Mouse (Mus musculus) right cerebral cortex, postnatal 25 days (tissue): ENCODE results near the gene Nup210.

Experiments
- DNase-seq: peaks from one replicate; pipeline ENCODE4 v3.0.0; 2022

Nup210 gene

DNA sequence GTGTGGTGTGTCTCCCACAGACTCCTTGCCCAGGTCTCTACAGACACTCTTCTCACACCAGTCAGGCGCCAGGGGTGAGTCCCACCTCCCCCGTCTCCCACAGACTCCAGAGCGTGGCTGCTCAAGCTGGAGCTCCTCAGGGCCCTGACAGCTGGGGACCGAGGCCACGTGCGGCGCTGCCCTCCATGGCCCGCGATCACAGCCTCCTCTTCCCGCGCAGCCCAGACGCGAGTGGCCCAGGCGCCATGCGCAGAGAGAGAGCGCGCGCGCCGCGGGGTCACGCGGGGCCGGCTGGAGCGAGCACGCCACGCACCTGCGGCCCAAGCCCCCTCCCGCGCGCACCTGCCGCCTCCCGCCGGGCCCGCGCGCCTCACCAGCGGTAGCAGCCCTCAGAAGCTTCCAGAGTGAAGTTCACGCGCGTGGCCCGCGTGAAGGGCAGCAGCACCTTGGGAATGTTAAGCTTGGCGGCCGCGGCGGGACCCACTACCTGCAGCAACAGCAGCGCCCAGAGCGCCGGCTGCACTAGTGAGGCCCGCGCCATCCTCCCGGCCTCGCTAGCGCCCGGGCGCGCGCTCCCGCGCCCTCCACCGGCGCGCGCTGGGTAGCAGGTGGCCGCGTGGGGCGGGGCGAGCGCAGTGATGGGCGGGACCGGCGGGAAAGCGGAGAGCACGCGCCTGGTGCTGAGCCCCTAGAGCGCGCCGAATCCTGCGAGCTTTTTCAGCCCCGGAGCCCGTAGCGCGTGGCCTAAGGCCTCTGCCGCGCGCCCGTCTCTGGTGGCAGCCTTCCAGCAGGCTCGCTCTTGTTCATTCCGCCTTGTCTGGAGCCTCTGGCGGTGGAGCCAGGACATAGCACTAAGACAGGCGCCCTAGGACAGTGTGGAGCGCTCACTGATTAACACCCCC lies at the start of gene Nup210:
Gene Nup210, minus strand, starts transcription at position 586 of the 902 bp plus-strand sequence.
- DNase-seq, result peak; percentile 94

DNA sequence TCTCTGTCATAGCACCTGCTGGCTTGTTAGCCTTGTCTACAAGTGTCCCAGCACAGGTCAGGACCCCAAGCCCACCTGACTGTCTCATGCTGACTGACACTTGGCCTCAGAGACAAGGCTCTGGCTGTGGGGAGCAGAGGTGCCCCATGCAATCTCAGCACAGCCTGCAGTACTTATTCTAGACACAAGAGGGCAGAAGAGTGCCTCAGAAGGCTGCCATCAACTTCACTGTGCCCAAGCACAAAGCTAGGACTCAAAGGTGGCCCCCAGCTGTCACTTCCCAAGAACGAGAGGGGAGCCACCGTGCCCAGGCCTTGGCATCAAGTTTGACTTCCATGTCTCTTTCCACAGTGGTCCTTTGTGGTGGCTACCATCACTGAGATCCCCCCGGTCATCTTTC lies 48.6 kb upstream of the Nup210 start:
- peak; percentile 69 for DNase-seq

DNA sequence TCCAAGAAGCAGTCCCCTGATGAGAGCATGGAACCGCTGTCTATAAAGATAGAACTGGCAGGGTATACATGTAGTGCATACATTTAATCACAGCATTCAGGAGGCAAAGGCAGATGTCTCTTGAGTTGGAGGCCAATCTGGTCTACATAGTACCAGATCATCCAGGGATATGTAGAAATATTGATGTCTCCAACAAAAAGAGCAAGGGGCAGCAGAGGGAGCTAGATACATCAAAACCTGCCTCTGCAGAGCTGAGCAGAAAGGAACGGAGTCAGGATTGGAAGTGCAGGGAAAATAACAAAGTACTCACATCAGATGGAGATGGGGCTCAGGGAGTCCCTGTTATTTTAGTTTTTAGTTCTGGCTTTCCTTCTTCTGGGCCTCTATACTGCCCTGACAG lies 48.0 kb upstream of the Nup210 start:
- DNase-seq, result no peak

DNA sequence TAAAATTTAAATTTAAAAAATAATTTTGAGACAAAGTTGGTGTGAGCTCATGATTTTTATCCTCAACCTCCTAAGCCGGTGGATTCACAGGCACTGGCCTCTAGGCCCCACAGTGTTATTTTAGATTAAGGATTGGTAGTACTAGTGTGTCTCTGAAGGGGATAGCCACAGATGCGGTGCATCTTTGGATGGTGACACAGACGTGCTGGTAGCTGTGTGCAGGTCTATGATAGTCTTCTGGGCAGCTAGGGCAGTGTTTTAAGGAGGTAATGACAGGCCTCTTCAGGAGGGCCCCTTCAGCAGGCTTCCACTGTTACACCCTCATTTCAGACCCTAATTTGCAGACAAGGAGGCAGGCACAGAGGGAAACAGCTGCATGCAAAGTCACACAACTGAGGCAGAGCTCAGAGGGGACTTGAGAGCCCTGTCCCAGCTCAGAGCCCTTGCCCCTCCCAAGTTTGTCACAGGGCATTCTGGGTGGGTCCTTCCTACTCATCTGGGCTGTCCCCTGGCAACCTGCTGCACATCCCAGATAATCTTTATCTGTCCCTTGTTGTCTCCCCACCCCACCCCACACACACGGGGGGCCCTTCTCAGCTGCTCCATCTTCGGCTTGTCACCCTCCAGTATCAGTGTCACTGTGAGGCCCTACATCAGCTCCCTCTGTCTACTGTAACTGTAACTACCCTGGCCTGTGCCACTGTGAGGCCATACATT lies 46.7 kb upstream of the Nup210 start:
- DNase-seq, result no peak

DNA sequence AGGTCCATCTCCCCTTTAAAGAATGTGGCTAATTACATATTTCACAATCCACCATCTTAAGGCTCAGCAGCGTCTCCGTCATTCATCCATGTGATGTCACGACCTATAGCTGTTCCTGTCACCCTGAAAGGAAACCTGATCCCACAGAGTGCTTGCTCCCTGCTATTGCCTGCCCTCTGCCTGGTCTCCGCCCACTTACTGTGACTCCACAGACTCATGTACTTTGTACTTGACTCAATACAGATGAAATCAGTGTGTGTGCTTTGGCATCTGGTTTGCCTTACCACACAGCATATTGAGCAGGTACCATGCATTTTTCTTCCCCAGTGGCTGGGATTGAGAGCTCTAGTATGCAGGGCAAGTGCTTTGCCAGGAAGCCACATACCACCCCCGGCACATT lies 45.7 kb upstream of the Nup210 start:
- DNase-seq, result no peak

DNA sequence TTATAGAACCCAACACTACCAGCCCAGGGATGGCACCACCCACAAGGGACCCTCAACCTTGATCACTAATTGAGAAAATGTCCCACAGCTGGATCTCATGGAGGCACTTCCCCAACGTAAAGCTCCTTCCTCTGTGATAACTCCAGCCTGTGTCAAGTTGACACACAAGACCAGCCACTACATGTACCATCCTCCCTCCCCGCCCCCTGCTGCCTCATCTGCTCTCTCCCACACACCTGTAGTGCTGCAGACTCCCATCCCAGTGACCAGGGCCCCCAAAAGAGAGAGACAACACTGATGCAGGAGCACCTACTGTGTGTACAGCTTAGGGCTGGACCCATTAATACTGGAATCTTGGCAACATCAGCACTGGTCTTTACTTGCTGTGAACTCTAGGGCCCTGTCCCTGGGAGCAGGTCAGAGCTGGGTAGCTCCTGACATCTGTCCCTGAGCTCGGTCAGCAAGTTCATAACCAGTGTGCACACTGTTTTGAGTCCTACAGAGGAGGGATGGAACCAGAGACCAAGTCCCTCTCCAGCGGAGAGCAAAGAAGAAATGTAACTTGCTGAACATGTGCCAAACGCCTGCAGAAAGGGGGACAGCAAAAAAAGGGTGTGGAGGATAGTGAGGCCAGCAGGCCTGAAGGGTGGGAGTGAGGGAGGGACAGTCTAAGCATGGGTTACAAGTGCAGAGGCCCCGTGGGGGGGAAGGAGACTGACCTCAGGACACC lies 45.0 kb upstream of the Nup210 start:
- no peak for DNase-seq

DNA sequence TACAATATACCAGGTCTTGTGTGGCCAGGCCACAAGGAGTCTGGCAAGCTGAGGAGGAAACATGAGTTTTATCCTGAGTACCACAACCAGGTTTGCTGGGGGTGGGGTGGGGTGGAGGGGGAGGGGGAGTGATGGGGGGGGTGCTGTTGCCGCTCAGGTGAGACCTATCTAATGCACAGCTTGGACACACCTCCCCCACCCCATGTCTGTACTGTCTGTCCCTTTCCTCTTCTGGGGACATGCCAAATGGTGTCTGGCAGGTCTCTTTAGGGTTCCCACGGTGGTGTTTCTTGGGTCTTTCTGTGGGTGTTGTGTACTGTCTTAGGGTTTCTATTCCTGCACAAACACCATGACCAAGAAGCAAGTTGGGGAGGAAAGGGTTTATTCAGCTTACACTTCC lies 44.3 kb upstream of the Nup210 start:
- no peak for DNase-seq

DNA sequence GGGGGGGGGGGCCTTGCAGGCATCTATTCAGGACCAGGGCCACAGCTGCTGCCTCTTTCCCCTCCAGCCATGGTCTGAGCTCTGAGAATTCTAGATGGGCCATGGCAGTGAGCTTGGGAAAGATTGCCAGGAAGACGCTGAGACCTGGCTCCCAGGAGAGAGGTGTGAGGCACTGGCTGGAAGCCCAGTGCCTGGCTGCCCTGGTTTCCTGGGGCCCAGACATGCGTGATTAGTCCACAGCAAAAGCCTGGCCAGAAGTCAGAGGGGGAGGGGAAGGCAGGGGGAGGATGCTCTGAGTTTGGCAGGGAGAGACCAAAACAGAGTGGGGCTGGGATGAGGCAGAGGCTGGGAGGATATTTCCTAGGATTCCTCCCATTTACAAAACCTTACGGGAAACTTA lies 43.8 kb upstream of the Nup210 start:
- DNase-seq, result no peak

DNA sequence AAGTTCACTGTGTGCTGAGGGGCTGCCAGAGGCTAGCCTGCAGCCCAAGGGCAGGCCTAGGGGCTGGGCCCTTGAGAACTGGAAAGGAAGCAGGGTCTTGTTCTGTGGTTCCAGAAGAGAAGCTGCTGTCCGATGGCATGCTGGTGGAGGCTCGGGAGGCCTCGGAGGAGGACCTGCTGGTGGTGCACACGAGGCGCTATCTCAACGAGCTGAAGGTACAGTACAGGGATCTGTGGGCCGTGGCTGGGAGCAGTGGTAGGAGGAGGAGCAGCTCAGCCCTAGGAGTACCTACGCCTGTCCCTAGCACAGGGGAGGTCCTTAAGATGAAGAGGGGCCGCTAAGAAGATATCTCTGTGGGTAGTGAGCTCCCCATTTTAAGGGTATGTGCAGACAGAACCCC lies 42.4 kb upstream of the Nup210 start:
- DNase-seq, result no peak

DNA sequence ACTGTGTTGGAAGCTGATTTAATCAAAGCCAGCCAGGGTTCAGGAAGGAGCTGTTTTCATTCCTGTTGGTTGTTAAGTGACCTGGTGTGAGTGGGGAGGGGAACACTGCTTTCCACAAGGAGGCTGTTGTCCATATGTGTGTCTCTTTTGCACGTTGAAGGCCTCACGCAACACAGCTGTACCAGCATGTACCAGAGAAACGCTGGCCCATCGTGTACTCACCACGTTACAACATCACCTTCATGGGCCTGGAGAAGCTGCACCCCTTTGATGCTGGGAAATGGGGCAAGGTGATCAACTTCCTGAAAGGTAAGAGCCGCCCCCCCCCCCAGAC lies 40.6 kb upstream of the Nup210 start:
- DNase-seq, result no peak

DNA sequence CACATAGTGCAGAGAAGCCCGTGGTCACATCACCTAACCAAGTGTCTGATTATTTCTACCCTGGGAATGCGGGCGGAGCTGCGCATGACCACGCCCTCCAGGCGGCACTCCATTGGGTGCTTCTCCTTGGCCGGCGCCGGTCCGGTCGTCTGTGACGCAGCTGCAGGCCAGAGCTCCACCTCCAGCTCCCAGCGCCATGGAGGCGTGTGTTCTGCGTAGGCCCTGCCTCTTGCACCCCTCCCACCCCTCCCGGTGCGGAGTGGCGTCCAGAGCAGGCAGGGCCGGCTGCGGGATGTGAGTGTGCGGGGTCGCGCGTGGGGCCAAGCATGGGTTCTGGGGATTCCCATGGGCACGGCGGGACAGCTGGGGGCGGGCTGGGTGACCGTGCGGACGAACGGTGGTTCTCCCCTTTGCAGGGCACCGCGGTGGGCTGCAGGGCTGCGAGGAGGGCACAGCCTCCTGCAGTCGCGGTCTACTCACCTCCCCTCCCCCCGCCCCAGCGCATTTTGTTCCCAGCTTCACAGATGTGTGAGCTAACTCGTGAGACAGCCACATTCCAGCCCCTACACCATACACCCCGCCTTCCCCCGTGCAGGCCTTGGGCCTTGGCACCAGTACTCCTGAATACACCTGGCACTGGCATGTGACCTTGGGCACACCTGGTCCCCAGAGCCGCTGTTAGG lies 40.1 kb upstream of the Nup210 start, which contains the start of gene Hdac11:
Gene Hdac11, plus strand, starts transcription at position 112 of the 683 bp plus-strand sequence.
- DNase-seq, result peak; percentile 92

DNA sequence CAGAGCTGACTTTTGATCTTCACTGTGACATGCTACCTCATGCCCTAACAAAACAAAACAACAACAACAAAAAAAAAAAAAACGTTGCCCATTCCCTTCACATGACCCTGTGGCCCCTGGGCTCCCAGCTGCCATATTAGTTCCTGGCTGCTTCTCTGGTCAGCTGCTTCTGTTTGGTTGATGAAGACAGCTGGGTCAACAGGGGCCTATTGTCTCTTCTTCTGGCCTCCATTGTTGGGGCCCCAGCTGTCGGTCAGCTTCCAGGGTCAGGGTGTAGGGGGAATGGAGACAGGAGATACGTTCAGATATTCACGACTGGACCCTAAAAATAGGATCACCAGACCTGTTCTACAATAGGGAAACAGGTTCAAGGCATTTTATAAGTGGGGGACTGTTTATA lies 39.4 kb upstream of the Nup210 start:
- no peak for DNase-seq

DNA sequence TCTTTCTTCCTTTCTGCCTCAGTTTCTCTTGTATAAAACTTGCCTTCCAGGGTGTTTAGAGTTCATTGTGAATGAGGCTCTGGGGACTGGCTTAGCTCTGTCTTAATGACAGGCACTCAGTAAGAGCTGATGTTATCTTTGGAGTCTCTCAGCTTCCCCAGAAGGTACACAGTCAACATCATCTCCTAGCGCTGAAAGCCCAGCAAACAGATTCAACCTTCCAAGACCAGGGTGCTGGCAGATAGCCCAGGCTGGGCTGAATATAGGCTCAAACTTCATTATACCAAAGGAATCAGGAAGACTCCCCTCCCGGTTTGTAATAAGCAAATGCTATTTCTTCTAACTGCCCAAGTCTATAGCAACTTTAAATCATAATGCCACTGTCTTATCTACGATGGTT lies 38.7 kb upstream of the Nup210 start:
- no peak for DNase-seq

DNA sequence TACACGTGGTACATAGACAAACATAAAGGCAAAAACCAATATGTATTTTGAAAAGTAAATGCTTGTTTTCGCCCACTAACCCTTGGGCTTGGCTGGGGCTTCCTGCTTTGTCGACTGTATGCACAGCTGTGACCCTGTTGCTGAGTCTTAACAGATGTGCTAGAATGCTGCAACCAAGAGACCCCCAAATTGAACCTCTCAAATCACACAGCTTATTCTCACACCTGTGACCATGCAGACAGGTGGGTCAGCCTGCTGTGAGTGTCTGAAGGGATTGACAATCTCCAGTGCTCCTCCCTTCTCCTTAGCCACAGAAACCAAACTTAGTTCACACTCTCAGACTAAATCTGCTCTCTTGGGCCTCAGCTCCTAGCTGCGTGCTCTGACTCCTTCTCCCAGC lies 38.1 kb upstream of the Nup210 start:
- DNase-seq, result no peak

DNA sequence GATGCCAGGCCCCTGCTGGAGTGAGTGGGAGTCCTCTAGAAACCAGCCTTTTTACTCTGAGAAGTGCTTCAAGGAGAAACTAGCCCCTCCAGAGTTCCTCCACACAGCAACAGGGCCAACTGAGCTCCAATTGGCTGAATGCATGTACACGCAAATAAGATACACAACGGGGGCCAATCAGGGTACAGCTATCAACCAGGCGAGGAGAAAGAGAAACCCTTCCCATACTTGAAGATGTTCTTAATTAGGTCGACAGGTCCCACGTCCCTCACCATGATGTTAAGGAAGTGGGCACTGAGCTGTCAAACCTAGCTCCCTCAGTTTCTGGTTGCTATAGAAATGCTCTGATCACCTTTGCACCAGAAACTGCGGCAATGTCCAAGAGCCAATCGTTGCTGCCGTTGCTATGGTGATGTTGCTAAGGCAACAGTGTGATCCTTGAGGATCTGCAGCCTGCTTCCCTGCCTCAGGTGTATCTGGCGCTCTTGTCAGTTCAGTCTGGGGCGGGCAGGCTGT lies 37.0 kb upstream of the Nup210 start:
- DNase-seq, result peak; percentile 83

DNA sequence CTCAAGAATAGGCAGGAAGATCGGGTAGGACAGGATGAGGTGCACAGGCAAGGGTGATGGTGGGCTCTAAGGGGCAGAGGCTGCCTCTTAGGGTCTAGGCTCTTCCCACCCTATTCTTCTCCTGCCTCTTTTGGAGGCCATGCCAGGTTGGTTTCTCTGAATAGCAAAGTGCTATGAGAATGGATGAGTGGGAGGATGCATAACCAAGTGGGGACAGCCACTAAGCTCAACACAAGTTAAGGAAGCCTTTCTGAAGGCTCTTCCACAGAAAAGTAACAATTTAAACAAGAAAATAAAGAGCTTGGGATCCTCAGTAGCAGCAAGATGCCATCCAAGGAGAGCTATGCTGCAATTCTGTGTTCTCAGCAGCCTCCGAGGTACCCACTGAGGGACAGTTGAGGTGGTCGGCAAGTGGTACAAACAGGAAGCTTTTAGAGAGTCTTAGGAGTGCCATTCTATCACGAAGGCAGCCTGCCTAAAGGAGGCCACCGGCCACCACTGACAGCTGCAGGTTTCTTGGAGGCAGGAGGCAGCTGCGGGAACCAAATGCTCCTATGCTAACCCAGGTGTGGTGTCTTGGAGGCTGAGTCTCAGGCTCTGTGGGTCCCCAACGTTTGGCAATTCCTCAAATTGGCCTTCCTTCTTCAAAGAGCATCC lies 36.4 kb upstream of the Nup210 start:
- peak; percentile 48 for DNase-seq

DNA sequence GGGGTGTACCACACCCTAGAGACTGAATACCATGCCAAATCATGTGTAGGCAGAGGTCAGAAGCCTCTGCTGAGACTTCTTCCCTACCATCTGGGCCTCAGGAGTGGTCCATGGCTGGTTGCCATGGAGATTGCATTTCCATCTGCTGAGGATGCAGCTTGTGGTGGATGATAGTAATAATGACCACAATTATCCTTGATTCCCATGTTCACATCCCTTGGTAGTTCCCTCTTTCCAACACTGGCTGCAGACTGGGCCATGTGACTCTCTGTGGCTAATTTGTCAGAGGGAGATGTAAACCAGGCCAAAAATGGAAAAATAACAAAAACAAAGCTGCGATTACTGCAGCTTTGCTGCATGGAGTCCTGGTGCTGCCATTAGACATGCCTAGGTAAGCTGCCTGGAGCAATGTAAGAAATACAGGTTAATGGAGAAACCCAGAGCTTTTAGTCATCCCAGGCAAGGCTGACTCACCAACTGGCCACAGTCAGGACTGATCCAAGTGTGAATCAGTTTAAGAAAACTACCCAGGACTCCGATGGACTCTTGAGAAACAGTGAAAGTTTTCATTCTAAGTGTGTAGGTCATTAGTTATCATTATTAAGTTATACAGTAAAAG lies 30.6 kb upstream of the Nup210 start:
- no peak for DNase-seq

DNA sequence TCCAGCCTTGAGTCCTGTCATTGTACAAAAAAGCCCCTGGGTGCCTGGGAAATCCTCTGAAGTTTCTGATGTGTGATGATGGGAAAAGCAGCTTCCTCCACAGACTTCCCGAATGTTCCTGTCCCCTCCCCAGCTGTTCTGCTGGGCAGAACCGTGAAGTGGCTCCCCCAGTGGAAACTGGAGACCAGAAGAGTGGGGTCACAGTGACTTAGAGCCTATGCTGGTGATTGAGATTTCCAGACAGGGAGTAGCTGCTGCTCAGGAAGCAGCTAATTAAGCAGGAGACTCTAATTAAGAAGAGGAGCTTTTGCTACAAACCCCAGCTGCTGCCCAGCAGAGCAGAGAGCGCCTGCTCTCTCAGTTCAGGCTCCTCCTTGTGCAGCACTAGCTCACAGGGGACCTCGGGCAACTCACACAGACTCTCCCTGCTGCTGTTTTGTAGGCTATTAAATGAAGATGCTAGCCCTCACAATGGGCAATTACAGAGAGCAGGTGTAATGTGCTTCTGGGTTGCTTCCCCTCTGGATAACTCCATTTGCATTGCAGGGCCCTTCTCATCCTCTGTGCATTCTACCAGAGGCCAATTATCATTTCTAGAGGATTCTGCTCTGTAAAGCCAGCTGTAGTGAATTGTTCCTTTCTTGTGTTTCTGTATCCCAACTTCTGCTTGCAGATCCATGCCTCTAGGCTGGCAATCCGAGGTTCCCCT lies 30.0 kb upstream of the Nup210 start:
- DNase-seq, result no peak

DNA sequence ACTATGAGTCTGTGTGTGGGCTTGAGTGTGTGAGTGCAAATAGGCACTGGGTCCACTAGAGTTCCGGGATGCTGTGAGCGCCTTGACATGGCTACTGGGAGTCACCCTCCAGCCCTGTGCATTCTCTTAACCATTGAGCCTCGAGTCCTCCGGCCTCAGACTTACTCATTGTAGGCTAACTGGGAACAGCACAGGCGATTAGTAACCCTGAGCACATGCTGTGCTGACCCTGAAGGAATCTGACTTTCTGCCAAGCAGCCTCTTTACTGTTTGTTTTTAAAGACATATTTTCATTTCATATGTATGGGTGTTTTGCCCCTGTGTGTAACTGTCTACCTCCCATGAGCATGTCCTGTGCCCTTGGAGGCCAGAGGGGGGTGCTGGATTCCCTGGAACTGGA lies 28.9 kb upstream of the Nup210 start:
- DNase-seq, result no peak

DNA sequence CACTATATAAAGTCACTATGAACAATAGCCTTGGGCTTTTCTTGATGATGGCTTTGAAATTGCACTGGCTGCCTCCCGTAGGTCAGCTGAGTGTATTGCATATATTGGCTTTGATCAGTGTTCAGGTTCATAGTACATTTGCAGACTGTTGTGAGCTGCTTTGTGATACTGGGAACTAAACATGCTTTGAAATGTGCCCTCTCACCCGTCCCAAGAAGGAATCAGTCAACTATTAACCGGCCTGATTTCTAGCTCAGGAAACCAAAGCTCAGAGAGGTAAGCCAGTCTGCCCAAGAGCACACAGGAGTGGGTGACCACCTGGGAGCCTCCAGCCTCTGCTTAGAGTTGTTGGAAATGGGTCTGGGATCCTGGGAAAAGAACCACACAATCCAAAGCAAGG lies 28.4 kb upstream of the Nup210 start:
- no peak for DNase-seq

DNA sequence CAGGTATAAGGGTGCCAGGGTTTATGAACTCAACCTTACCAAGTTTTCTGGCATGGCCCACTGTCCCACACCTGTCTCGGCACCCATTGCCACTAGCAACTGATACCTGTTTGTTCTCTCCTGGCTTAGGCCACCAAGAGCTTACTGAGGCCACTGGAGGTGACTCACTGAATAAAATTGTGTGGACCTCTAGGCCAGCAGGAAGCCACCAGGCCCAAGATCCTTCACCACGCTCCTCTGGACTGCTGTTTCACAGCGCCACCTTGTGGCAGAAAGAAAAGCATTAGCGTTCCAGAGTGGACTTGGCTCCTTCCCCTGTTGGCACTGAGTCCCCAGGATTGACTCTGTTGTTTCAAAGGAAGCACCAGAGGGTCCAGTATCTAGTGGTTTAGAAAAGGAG lies 23.2 kb upstream of the Nup210 start:
- DNase-seq, result peak; percentile 67
